Mouse (Mus musculus) layer of hippocampus, postnatal 36 days (tissue): ENCODE data around the gene Faf2. TPM values are rescaled to one million over a fixed set of nuclear protein-coding genes. Genes with fewer than 3 reads are reported as not detected.

Experiments
- DNase-seq, 2 experiments: peaks; one replicate each; pipeline ENCODE4 v3.0.0; 2022
- total RNA-seq, 2 experiments: library from RNA; stranded (reverse); gene quantifications; 2 replicates each; pipeline ENCODE4 v1.2.3; 2021

Gene Faf2
- total RNA-seq, 2 experiments from 2014 or later: 61.3 to 61.6 TPM

DNA sequence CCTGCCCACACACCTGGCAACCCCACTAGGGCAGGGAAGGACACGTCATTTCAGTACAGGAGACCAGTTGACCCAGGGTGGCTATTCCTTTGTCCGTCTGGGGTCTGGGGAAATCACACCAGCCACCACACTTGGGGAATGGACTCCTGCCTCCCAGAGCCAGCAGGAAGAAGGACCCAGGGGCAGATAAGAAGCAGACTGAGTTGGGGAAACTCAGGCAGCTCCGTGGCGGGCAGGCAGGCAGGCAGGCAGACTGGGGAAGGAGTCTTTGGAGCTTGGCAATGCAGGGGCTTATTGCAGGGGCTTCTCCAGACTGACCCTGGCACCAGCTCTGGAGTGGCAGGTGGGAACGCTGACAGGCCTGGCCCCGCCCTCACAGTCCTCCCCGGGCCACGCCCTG, 59.7 kb downstream of the Faf2 start:
- DNase-seq: no peak

- no peak for DNase-seq
These were observed 61.7 kb downstream of the Faf2 start for GRCm38 (mm10) chr13:54683301-54683700.

DNA sequence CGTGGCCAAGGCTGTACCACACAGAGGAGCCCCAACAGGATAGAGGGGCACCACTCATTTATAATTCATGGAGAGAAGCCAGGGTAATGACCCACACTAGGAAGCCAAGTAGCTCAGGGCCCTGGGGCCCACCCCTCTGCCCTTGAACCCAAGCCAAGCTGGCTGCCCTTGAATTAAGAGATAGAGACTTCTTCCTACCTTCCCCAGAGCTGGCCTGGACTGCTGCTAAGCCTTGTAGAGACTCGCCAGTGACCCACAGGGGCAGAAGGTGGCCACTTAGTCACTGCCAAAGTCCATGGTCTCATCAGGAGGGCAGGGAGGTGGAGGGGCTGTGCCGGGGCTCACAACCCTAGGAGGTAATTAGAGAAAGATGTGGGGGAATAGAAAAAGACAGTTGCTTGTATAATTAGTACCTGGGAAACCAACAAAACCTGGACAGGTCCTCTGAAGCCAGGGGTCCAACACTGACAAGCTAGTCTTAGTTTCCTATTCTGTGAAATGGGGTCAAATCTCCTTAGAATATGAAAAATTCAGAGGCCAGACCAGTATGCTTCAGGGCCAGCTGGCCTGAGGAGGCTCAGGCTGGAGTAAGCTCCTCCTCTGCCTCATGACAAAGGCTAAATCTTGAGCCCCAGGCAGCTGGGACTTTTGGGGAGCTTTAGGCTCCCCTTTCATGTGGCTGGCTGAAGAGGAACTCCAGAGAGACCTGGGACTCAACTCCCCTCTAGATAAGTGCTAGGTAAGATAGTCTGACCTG, 62.7 kb downstream of the Faf2 start:
- no peak for DNase-seq

DNA sequence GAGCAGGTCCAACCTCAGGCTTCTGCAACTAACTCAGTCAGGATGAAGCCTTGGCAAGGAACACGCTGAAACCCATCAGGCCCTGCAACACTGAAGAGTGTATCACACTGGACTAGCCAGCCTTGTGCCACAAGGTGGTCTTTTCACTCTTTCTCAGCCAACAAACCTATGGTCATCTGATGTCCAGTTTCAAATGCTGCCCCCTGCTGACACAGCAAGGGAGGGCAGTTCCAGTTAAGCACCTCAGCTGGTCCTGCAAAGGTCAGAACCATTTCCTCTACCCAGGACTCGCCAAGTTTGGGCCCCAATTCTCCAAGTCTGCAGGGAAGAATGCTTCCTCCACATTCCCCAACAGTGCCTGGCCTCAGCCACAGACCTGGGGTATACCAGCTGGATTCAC, 63.6 kb downstream of the Faf2 start:
- DNase-seq: no peak

DNA sequence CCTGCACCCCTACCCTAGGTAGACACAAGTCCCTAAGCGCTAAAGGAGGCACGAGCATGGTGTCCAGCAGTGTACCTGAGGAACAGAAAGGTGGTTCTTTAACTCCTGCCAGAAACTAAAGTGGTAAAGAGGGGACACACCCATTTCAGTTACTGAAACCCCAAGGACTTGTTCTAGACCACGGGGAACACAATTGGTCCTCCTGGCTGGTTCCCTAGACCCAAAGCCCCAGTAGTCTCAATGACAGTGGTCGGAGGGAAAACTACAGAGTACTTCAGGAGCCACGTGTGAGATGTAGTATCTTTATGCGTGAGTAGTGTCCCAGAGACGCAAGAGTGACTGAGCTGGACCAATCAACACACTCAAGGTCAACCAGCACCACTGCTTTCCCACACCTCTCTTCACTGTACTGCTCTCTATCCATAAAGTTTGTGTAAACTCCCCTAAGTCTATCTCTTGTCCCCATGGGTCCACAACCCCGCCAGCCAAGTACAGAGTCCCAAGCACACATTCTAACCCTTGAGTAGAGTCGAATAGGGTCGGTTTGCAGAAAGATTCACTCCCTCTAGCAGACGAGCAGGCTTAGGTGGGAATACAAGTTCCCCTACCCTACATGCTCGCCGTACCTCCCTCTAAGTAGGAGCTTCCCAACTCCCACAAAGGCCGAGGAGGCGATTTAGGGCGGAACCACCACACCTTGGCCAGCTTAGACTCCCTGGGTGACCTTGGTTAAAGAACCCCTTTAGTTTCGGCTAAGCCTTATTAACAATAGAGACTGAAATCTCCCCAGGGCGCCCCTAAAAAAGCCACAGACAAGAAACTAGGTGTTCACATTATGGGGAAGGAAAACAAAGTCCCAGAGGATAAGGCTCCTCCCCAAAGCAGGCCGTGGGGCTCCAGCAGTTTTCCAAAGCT, 64.8 kb downstream of the Faf2 start:
- no peak for DNase-seq

- peak; percentile 73 to 76 for DNase-seq
These were observed 65.5 kb downstream of the Faf2 start for GRCm38 (mm10) chr13:54687096-54687495.

GRCm38 (mm10) chr13:54687575-54688424, 66.2 kb downstream of the Faf2 start:
- DNase-seq: peak; percentile 97 to 98

DNA sequence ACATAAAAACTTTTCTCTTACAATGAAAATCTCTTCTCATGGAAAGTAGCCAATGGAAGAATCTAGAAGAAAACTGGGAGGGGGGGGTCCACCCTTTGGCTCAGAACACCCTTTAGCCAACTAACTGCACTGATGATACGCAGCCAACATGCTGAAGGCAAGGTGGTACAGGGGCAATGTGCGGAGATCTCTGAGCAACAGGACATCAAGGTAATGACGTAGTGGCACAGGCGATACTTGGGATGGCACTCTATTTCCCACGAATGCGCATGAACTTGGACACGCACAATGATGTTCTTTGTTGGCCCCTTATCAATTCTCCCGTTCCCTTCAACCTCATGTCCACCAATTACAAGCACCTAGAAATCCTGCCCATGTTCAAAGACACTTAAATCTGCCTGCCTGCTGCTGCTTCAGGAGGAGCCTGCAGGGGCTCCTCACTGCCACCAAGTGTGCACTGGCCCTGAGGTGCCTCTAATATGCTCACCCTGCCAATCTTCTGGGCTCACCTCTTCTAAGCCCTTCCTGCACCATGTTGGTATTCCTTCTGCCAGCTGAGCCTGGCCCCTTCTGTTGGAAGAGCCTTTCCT, 68.7 kb downstream of the Faf2 start:
- no peak for DNase-seq

DNA sequence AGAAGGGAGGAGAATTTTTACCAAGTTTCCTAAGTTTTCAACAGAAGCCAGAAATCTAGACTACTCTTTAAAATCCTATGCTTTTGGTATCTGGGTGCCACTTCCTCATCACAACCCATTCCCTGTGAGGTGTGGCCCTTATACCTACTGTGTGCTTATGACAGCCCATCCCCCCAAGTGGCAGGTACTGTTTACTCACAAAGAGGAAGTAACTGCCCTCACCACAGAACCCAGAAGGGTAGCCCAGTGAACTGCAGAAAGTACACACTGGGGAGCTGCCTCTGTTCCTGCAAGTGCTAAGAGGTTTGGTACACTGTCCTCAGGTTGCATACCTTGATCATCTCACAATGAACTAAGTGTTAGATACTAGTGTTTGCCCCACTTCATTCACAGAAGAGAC, 70.2 kb downstream of the Faf2 start:
- DNase-seq: no peak

DNA sequence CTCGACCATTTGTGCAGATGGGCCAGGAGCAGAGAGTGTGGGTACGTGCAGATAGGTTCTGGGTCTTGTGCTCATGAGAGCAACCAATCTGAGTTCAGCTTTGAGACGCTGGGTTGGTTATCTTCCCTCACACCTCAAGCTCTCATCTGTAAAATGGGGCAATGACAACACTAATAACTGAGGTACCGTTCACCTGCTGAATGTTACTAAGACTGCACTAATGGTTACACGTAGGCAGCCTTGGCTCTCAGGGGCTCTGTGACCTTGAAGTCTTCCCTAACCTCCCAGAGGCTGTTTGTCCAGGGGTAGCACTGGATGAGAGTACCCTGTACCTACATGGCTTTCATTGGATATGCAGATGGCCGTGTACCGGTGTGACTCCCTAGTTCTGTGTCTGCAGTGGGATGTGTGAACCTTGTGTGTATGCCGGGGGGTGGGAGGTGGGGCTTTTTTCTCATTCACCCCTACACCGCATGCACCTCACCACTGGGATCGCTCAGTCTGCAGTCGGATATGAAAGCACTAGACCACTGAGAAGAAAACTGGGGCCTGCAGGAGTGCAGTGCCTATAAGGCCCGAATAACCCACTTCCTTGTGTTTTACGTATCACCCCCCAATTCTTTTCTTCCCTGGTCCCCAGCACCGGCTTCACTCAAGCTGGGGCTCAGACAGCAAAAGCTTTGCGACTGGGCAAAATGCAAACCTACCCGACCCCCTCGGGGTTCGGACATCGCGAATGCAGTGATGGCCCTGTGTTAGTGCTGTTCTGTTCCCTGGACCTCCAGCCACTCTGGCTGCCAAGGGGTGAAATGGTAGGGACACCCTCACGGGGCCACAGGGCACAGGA, 71.3 kb downstream of the Faf2 start:
- no peak for DNase-seq

DNA sequence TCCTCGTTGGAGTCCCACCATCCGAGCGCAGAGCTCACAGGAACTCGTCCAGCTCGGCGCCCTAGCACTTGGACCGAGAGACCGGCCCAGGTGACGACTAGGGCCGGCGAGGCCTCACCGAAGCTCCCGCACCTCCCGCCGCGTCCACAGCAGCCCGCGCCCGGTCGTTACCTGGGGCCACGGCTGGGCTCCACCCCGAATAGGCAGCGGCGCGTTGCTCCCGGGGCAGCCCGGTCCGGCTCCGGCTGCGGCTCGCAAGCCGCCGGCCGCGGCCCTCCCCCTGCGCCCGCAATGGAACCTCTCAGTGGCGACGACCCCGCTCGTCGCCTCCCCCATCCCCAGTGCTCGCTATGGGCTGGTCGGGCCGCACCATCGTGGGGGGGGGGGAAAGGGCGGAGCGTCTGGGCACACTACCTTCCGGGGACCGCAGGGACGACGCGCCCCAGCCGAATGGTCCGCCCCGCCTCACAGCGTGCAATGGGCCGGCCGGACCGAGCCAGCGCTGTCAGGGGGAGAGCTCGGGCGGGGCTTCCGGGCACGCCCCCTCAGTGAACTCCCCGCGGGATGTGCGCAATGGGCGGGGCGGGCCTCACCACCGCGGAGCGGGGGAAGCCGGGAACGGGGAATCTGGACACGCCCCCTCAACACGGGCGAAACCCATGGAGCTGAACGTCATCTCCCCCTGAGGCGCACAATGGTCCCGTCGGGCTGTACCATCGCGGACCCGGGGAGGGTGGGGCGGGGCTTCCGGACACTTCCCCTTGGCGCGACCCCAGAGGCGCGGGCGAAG, 72.2 kb downstream of the Faf2 start, which contains the start of gene Rnf44:
Gene Rnf44, minus strand, starts transcription at position 350 of the 790 bp plus-strand sequence.
- peak; percentile 99 to 100 for DNase-seq

DNA sequence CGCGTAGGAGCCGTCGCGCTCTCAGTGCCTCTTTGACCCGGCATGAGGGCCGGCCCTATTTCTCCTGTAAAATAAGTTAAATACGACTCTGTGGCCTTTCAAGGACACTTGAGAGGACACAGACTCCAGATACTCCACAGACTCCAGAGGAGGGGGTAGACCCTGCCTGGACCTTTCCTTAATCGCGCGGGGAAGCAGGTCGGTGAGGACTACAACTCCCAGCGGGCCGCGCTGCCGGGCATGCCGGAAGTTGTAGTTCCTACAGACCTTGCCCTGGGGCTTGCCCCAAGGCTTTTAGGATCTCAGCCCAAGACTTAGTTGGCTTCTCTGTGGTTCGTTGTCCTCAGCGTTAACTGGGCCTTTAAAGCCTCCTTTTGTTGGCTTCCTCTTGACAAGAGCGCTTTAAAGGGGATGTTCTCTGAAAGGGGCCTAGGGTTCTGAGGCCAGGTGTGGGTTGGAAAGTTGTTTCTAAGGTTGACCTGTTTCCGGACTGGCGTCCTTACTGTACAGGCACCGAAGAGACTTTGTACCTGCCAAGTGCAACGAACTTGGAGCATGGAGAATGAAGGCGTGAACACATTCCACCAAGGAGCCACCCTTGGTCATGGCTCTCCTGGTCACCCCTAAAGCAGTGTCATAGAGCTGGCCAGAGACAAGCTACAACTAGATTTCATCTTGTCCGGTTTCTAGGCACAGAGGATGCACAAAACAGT, 72.9 kb downstream of the Faf2 start:
- DNase-seq: no peak

DNA sequence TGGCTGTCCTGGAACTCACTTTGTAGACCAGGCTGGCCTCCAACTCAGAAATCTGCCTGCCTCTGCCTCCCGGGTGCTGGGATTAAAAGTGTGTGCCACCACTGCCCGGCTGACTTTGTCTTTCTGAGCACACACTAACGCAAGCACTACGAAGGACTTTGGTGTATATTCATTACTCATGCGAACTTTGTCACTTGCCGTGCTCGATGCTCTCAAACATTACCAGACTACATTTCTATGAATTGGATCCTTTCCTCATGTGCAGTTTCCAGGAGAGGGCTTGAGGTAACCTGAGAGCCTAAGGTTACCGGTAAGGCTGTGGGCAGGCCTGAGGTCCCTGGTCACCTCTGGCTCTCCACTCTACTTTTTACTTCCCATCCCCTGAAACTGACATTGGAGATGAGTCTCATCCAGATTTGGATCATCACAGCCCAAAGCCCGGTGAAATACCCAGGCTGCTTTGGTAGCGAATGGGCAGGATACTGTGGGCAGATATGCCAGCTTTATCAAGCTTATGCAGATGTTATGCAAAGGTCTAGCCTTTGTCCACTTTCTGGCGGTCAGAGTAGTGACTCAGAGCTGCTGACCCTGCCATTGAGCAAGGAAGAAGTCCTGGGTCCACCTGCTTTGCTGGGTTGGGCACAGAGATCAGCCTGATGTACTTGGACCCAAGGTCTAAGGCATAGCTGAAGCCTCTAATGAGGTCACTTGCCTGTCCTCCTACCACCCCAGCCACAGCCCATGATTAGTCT, 74.1 kb downstream of the Faf2 start:
- no peak for DNase-seq

DNA sequence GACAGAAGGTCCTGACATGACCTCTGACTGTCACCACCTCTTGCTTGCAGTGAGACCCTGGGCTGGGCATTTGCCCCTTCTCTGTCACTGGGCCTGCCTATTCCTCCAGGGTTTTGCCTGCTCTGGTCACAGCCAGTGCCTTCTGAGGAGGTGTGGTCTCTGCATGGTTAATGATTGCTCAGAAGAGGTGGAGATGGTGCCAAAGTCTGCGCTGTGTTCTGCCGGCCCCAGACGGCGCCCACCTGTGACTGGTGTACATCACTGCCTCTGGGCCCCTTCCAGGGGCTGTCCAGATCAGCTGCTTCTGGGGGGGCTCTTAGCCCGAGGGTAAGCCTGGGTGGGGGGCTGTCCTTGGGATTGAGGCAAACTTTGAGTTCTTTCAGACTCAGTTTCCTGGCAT, 79.7 kb downstream of the Faf2 start, which contains the start of gene Cdhr2:
Gene Cdhr2, plus strand, starts transcription at position 219 of the 400 bp plus-strand sequence.
- no peak for DNase-seq

- no peak for DNase-seq
These were observed 80.9 kb downstream of the Faf2 start for GRCm38 (mm10) chr13:54702507-54702906.

GRCm38 (mm10) chr13:54704890-54705289, 83.3 kb downstream of the Faf2 start:
- no peak for DNase-seq

DNA sequence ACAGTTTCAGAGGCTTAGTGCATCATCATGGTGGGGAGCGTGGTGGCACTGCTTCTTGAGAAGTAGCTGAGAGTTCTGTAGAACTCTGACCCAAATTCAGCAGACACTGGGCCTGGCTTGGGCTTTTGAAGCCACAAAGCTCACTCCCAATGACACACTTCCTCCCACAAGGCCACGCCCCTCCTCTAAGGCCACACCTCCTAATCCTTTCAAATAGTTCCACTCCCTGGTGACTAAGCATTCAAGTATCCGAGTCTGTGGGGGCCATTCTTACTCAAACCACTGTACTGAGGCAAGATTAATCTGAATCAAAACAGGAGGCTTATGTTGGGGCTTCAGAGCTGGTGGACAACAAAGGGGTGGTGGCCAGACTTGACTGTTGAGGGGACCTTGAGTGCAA, 89.3 kb downstream of the Faf2 start:
- DNase-seq: no peak
